In the genomic region with DNA sequence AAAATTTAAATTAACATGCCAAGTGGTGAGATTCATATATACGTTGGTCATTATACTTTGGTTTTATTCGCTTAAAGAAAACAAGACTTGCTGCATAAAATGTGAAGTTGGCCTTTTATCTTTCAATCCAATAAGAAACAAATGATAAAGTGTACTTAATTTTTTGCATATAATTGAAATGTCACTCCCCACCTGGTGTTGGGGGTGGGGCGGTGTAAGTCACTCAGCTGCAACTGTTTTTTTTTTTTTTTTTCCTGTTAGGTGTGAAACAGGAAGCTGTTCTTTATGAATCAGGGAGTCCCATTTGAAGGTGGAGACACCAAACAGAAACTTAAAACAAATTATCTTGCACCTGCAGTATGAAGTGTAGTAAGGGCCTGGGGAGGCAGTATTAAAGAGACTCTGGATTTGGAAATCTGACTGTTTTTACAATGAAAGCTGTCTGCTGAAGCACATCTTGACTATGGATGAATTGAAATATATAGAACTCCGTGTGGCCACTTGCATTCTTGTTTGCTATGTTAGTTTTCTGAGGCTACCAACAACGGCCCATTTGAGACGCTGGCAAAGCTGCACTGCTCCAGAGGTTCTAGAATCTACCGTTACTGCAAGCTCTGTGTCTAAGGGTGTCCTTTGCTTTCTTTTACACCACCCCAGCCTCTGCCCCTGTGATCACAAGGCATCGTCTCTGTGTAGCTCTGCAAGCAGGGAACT, we compare ENCODE assay signal across 9 mouse cellular contexts. TPM values are rescaled to one million over a fixed set of nuclear protein-coding genes. Genes with fewer than 3 reads are reported as not detected.
DNase-seq lines count a peak whose midpoint lies in the region; ATAC-seq lines count a peak whose summit lies in the region.
"Had no signal": no experiment of that assay in that cellular context is flagged by ENCODE, and none has a peak within 500 bp of the region (broad histone marks: within the 10 kb centered on the region; RNA-seq: fewer than 3 reads in every experiment).

No protein-coding gene starts in this region.

- no peaks in the 10 kb centered on the region for H3K9me3 ChIP-seq in heart, embryonic 11.5 days (replicated peaks; ENCODE audit: control insufficient read depth, low read length)
- no peaks in the 10 kb centered on the region for H3K9me3 ChIP-seq in neural tube, embryonic 12.5 days
- H3K9me3 ChIP-seq in midbrain, embryonic 16.5 days (replicated peaks; ENCODE audit: control insufficient read depth, low read length, poor library complexity, severe bottlenecking) = no peaks in the 10 kb centered on the region

- no peaks in the 10 kb centered on the region for H3K27me3 ChIP-seq in heart, embryonic 11.5 days (ENCODE audit: control insufficient read depth, insufficient read depth, low read length)
- H3K27me3 ChIP-seq in neural tube, embryonic 12.5 days (replicated peaks) = no peaks in the 10 kb centered on the region
- no peaks in the 10 kb centered on the region for H3K27me3 ChIP-seq in midbrain, embryonic 16.5 days (ENCODE audit: control insufficient read depth, insufficient read depth, low read depth, low read length)

- no peak for DNase-seq in heart, postnatal 4 days
- DNase-seq in neural tube, embryonic 10.5 days (ENCODE audit: extremely low spot score, low spot score) = no peak
- no peak for DNase-seq in right cerebral cortex, postnatal 25 days
- no peak for DNase-seq in urinary bladder, postnatal 14 days (ENCODE audit: low spot score)
- DNase-seq in ovary, postnatal 36 days (ENCODE audit: low spot score) = no peak
- DNase-seq: cerebellum, postnatal 14 days had no signal

- 73% methylated on average over 8 of the region's 8 CpGs for WGBS in heart, embryonic 11.5 days (ENCODE audit: insufficient replicate concordance)
- WGBS in neural tube, embryonic 12.5 days = 80% methylated on average over 8 of the region's 8 CpGs
- WGBS in midbrain, embryonic 16.5 days = 78% methylated on average over 8 of the region's 8 CpGs

- H3K4me1 ChIP-seq in heart, embryonic 11.5 days (ENCODE audit: control insufficient read depth, insufficient read depth, low read length) = peaks cover 11% of the 10 kb centered on the region
- H3K4me1 ChIP-seq in neural tube, embryonic 12.5 days = no peaks in the 10 kb centered on the region; the same call in 1 of the 2 replicates
- peaks cover 17% of the 10 kb centered on the region for H3K4me1 ChIP-seq in midbrain, embryonic 16.5 days (ENCODE audit: control insufficient read depth, insufficient read depth, low read length)

- H3K4me2 ChIP-seq in heart, embryonic 11.5 days = peak overlapping the region; percentile 47
- peak overlapping the region; percentile 5; the same call in 1 of the 2 replicates for H3K4me2 ChIP-seq in neural tube, embryonic 12.5 days (replicated peaks)
- peak overlapping the region; percentile 15 for H3K4me2 ChIP-seq in midbrain, embryonic 16.5 days (ENCODE audit: low read length)

- no peak for ATAC-seq in heart, embryonic 11.5 days (replicated peaks; ENCODE audit: insufficient number of reproducible peaks, low FRiP score, low TSS enrichment)
- ATAC-seq in neural tube, embryonic 12.5 days (ENCODE audit: low FRiP score, low read depth) = no peak
- no peak for ATAC-seq in midbrain, embryonic 16.5 days

- no peak overlapping the region for H3K27ac ChIP-seq in heart, embryonic 11.5 days (ENCODE audit: low read depth, low read length)
- no peak overlapping the region for H3K27ac ChIP-seq in neural tube, embryonic 12.5 days
- no peak overlapping the region for H3K27ac ChIP-seq in midbrain, embryonic 16.5 days (ENCODE audit: low read length)

- no peaks in the 10 kb centered on the region for H3K36me3 ChIP-seq in heart, embryonic 11.5 days (ENCODE audit: control insufficient read depth, insufficient read depth, low read length)
- no peaks in the 10 kb centered on the region for H3K36me3 ChIP-seq in neural tube, embryonic 12.5 days
- H3K36me3 ChIP-seq in midbrain, embryonic 16.5 days (ENCODE audit: control insufficient read depth, insufficient read depth, low read length) = no peaks in the 10 kb centered on the region

- no peak overlapping the region for H3K4me3 ChIP-seq in heart, embryonic 11.5 days (ENCODE audit: low read depth, low read length)
- H3K4me3 ChIP-seq in neural tube, embryonic 12.5 days = no peak overlapping the region
- H3K4me3 ChIP-seq in midbrain, embryonic 16.5 days (ENCODE audit: low read depth, low read length) = peak overlapping the region; percentile 7; the same call in 1 of the 2 replicates

- peak overlapping the region; percentile 24; the same call in 1 of the 2 replicates for H3K9ac ChIP-seq in heart, embryonic 11.5 days (ENCODE audit: low read depth, low read length)
- no peak overlapping the region for H3K9ac ChIP-seq in neural tube, embryonic 12.5 days
- no peak overlapping the region for H3K9ac ChIP-seq in midbrain, embryonic 16.5 days (ENCODE audit: low read depth, low read length)

RNA-seq across cellular contexts. Expression of a gene that starts 2.2 kb away (rescaled TPM):
- polyA plus RNA-seq in heart, embryonic 11.5 days (2014; fragmentation: Nextera tagmentation; extraction: Ambion mirVana) = 4.5 and 5.1 TPM in 2 replicates
- total RNA-seq in heart, postnatal 4 days (2021) = 10 to 100 TPM; 18.5 to 19.4 TPM
- 2.7 and 2.8 TPM in 2 replicates for polyA plus RNA-seq in neural tube, embryonic 12.5 days (2016; fragmentation: Nextera tagmentation; extraction: Ambion mirVana)
- 1.6 and 1.7 TPM in 2 replicates for polyA plus RNA-seq in midbrain, embryonic 16.5 days (2015; fragmentation: Nextera tagmentation; extraction: Ambion mirVana)
